Mouse (Mus musculus) lung, embryonic 15.5 days (tissue): ENCODE results near the gene Negr1. TPM values are rescaled to one million over a fixed set of nuclear protein-coding genes. Genes with fewer than 3 reads are reported as not detected.

ENCODE experiments used
- ATAC-seq: fragments of 200-750 bp; cut with Nextera tagmentation; 2 replicates; pipeline ENCODE4 v1.8.0; 2017; ENCODE audit warnings: moderate number of reproducible peaks, borderline replicate concordance; ENCODE audit not compliant: low FRiP score, low TSS enrichment; ENCODE audit errors: extremely low read depth
- H3K27ac ChIP-seq: fragments of 300-500 bp; sonication (generic); 2 replicates; pipeline ENCODE4 v1.5.1; 2015; ENCODE audit warnings: moderate library complexity, mild to moderate bottlenecking, inconsistent platforms
- H3K27me3 ChIP-seq: fragments of 300-500 bp; sonication (generic); 2 replicates; pipeline ENCODE4 v1.6.1; 2015; ENCODE audit warnings: inconsistent platforms
- H3K36me3 ChIP-seq: fragments of 300-500 bp; sonication (generic); 2 replicates; pipeline ENCODE4 v1.6.1; 2015; ENCODE audit warnings: inconsistent platforms
- H3K4me1 ChIP-seq: fragments of 300-500 bp; sonication (generic); 2 replicates; pipeline ENCODE4 v1.6.1; 2015; ENCODE audit warnings: inconsistent platforms
- H3K4me2 ChIP-seq: fragments of 300-500 bp; sonication (generic); 2 replicates; pipeline ENCODE4 v1.6.1; 2015; ENCODE audit warnings: inconsistent platforms, mild to moderate bottlenecking, moderate library complexity
- H3K4me3 ChIP-seq: fragments of 300-500 bp; sonication (generic); 2 replicates; pipeline ENCODE4 v1.5.1; 2015; ENCODE audit warnings: mild to moderate bottlenecking, inconsistent platforms
- H3K9ac ChIP-seq: fragments of 300-500 bp; sonication (generic); 2 replicates; pipeline ENCODE4 v1.6.1; 2015; ENCODE audit warnings: inconsistent platforms
- H3K9me3 ChIP-seq: fragments of 300-500 bp; sonication (generic); 2 replicates; pipeline ENCODE4 v1.6.1; 2016; ENCODE audit warnings: inconsistent platforms
- WGBS: fragments of 180-500 bp; shearing (Covaris S2); methylation state at CpG from one replicate; pipeline ENCODE4 v1.1.7; 2015; 5-methylcytosine and 5-hydroxymethylcytosine counted together
- polyA plus RNA-seq: library from polyadenylated mRNA; unstranded; fragments of >200 nt; fragmentation: Nextera tagmentation; extraction: Ambion mirVana; gene quantifications from 2 replicates; pipeline ENCODE4 v1.2.1, GENCODE M21; 2015

The Negr1 gene
- polyA plus RNA-seq, 1 experiment from 2014 or later = 7.5 TPM

DNA sequence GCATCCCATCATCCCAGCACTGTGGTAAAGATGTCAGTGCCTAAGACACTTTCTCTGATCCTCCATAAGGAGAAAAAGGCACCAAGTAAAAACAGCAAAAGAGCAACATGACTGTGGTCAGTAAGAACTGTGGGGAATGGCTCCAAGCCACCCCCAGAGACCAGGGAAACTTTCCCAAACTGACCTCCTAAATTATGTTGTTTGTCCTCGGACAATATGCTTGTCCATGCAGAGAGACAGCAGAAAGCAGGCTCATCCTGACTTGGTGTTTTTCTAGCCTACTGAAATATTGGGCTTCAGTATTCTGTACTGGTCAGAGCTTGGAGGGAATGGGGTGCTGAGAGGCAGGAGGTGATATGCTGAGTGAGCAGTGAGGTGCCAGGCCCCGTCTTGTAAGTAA, 647.8 kb downstream of the Negr1 start:
- H3K9me3 ChIP-seq = no peaks in the 10 kb centered on the region
- no peaks in the 10 kb centered on the region for H3K27me3 ChIP-seq
- no peaks in the 10 kb centered on the region for H3K4me1 ChIP-seq
- H3K9ac ChIP-seq = no peak overlapping the region
- no peak overlapping the region for H3K27ac ChIP-seq
- ATAC-seq = no peak
- H3K4me2 ChIP-seq = no peak overlapping the region
- WGBS = 77% methylated on average over 2 of the region's 2 CpGs
- H3K36me3 ChIP-seq = no peaks in the 10 kb centered on the region
- no peak overlapping the region for H3K4me3 ChIP-seq

- Histone ChIP-seq H3K27ac (no peak overlapping the region), H3K9ac (no peak overlapping the region), H3K4me1 (no peaks in the 10 kb centered on the region), H3K36me3 (no peaks in the 10 kb centered on the region), H3K4me3 (no peak overlapping the region), H3K9me3 (no peaks in the 10 kb centered on the region), H3K4me2 (no peak overlapping the region), H3K27me3 (no peaks in the 10 kb centered on the region)
- WGBS = 66% methylated on average over 5 of the region's 5 CpGs
- ATAC-seq = peak; percentile 25; the same call in 1 of the 2 replicates
Measured at GRCm38 (mm10) chr3:157215937-157216719, 654.5 kb downstream of the Negr1 start.

DNA sequence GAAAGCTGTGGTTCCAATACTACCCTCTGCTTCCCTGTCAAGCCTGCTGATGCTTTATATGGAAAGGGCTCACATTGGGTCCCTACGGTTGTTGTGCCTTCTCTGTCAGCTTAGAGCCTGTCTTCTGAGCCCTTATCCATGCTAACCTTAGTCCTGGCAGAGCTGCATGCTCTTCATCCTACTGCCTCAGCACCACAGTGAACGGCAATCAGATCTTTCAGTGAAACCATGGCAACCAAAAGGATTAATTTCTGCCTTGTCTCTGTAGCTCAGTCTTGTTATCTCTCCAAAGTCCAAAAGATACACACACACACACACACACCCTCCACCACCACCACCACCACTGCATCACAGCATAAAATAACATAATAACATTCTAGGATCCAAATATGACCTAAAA, 656.2 kb downstream of the Negr1 start:
- 51% methylated on average over 2 of the region's 2 CpGs for WGBS
- no peak for ATAC-seq

GRCm38 (mm10) chr3:157224920-157225319, 663.3 kb downstream of the Negr1 start:
- no peaks in the 10 kb centered on the region for H3K36me3 ChIP-seq
- H3K4me2 ChIP-seq = no peak overlapping the region
- H3K4me1 ChIP-seq = no peaks in the 10 kb centered on the region
- no peak overlapping the region for H3K27ac ChIP-seq
- no peaks in the 10 kb centered on the region for H3K9me3 ChIP-seq
- 60% methylated on average over 4 of the region's 4 CpGs for WGBS
- H3K27me3 ChIP-seq = no peaks in the 10 kb centered on the region
- no peak overlapping the region for H3K9ac ChIP-seq
- ATAC-seq = no peak
- no peak overlapping the region for H3K4me3 ChIP-seq

More for the DNA sequence above, 656.2 kb downstream of the Negr1 start:
- no peaks in the 10 kb centered on the region for H3K9me3 ChIP-seq
- H3K4me2 ChIP-seq = no peak overlapping the region
- H3K27me3 ChIP-seq = no peaks in the 10 kb centered on the region
- H3K27ac ChIP-seq = no peak overlapping the region
- no peak overlapping the region for H3K4me3 ChIP-seq
- H3K36me3 ChIP-seq = no peaks in the 10 kb centered on the region
- no peaks in the 10 kb centered on the region for H3K4me1 ChIP-seq
- H3K9ac ChIP-seq = no peak overlapping the region

DNA sequence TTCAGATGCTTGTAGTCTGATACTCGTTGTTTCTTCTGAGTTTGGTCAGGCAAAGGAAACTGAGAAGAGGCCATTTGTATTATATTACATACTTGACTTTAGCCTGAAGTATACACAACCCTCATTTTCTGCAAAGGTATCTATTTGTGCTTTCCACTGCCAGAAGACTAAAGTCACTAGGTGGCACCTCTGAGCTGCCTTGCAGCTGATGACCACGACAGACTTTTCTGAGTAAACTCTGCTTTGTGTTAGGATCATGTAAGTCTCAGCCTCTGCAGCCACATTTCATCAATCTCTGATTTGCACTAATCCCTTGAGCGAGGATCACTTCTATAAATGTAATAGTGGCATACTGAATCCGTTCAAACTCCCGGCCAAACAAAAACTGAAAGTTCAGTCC, 671.1 kb downstream of the Negr1 start:
- H3K4me3 ChIP-seq = no peak overlapping the region
- no peak overlapping the region for H3K27ac ChIP-seq
- no peak for ATAC-seq
- no peaks in the 10 kb centered on the region for H3K9me3 ChIP-seq
- H3K4me2 ChIP-seq = no peak overlapping the region
- 23% methylated on average over 5 of the region's 5 CpGs for WGBS
- H3K9ac ChIP-seq = no peak overlapping the region
- no peaks in the 10 kb centered on the region for H3K4me1 ChIP-seq
- no peaks in the 10 kb centered on the region for H3K27me3 ChIP-seq
- H3K36me3 ChIP-seq = no peaks in the 10 kb centered on the region

- H3K27ac ChIP-seq = no peak overlapping the region
- H3K4me2 ChIP-seq = no peak overlapping the region
- H3K4me1 ChIP-seq = no peaks in the 10 kb centered on the region
- H3K4me3 ChIP-seq = no peak overlapping the region
- H3K9me3 ChIP-seq = no peaks in the 10 kb centered on the region
- ATAC-seq = no peak
- no peaks in the 10 kb centered on the region for H3K27me3 ChIP-seq
- no peak overlapping the region for H3K9ac ChIP-seq
- 76% methylated on average over 1 of the region's 1 CpGs for WGBS
- no peaks in the 10 kb centered on the region for H3K36me3 ChIP-seq
Measured at GRCm38 (mm10) chr3:157240240-157240639, 678.6 kb downstream of the Negr1 start.

DNA sequence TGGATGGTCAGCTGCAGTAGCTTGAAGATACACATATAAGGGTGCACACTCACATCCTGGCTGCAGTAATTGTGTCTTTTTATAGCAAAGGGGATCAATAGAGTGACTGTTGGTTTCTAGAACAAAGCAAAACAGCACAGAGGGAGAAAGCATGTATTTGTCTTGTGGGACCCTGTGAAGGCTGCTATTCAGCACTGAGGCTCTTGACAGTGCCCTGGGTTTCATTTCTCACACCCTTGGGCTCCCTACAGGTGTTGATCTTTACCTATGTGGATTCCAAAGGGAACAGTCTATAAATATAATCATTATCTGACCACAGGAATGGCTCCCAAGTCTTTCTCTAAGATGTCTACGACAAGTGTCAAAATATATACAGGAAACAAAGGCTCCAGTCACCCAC, 693.9 kb downstream of the Negr1 start:
- WGBS = 43% methylated on average over 1 of the region's 1 CpGs
- no peaks in the 10 kb centered on the region for H3K27me3 ChIP-seq
- no peak overlapping the region for H3K9ac ChIP-seq
- H3K9me3 ChIP-seq = no peaks in the 10 kb centered on the region
- H3K36me3 ChIP-seq = no peaks in the 10 kb centered on the region
- no peaks in the 10 kb centered on the region for H3K4me1 ChIP-seq
- H3K27ac ChIP-seq = no peak overlapping the region
- H3K4me2 ChIP-seq = no peak overlapping the region
- ATAC-seq = no peak
- no peak overlapping the region for H3K4me3 ChIP-seq

GRCm38 (mm10) chr3:157255863-157256262, 694.3 kb downstream of the Negr1 start:
- no peak overlapping the region for H3K9ac ChIP-seq
- H3K4me1 ChIP-seq = no peaks in the 10 kb centered on the region
- H3K36me3 ChIP-seq = no peaks in the 10 kb centered on the region
- H3K27me3 ChIP-seq = no peaks in the 10 kb centered on the region
- no peak overlapping the region for H3K4me3 ChIP-seq
- WGBS = 34% methylated on average over 3 of the region's 3 CpGs
- no peak overlapping the region for H3K27ac ChIP-seq
- no peaks in the 10 kb centered on the region for H3K9me3 ChIP-seq
- no peak for ATAC-seq
- H3K4me2 ChIP-seq = no peak overlapping the region

DNA sequence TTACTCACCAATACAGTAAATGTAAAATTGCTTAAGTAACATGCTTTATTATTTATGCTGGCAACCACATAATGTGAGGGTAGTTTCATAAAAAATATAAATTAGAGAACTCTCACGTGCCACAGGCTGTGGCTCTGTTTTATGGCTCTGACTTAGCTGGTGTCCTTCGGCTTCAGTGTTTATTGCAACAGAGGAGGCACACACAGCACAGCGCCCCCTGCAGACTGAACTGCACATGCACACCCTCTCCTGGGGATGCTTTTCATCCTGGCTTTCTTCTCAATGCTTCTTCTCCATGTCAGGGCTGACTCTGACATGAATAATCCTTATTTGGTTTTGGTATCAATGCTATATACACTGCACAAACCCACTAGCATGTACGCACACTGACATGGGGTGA, 707.1 kb downstream of the Negr1 start:
- Histone ChIP-seq H3K27ac (no peak overlapping the region), H3K9me3 (no peaks in the 10 kb centered on the region), H3K4me3 (no peak overlapping the region), H3K27me3 (no peaks in the 10 kb centered on the region), H3K4me2 (no peak overlapping the region), H3K9ac (no peak overlapping the region), H3K4me1 (no peaks in the 10 kb centered on the region), H3K36me3 (no peaks in the 10 kb centered on the region)
- 66% methylated on average over 4 of the region's 4 CpGs for WGBS
- no peak for ATAC-seq

GRCm38 (mm10) chr3:157272379-157272778, 710.8 kb downstream of the Negr1 start:
- no peak overlapping the region for H3K27ac ChIP-seq
- H3K36me3 ChIP-seq = no peaks in the 10 kb centered on the region
- H3K9ac ChIP-seq = no peak overlapping the region
- H3K4me3 ChIP-seq = no peak overlapping the region
- no peaks in the 10 kb centered on the region for H3K27me3 ChIP-seq
- H3K9me3 ChIP-seq = no peaks in the 10 kb centered on the region
- no peak for ATAC-seq
- no peaks in the 10 kb centered on the region for H3K4me1 ChIP-seq
- H3K4me2 ChIP-seq = no peak overlapping the region

- 91% methylated on average over 1 of the region's 1 CpGs for WGBS
- ATAC-seq = no peak
- H3K27me3 ChIP-seq = no peaks in the 10 kb centered on the region
- H3K36me3 ChIP-seq = no peaks in the 10 kb centered on the region
- no peaks in the 10 kb centered on the region for H3K9me3 ChIP-seq
- no peak overlapping the region for H3K27ac ChIP-seq
- H3K9ac ChIP-seq = no peak overlapping the region
- H3K4me3 ChIP-seq = no peak overlapping the region
- no peaks in the 10 kb centered on the region for H3K4me1 ChIP-seq
- H3K4me2 ChIP-seq = no peak overlapping the region
Measured at GRCm38 (mm10) chr3:157274143-157274542, 712.5 kb downstream of the Negr1 start.

GRCm38 (mm10) chr3:157279717-157280116, 718.1 kb downstream of the Negr1 start:
- H3K27me3 ChIP-seq = no peaks in the 10 kb centered on the region
- ATAC-seq = no peak
- H3K4me3 ChIP-seq = no peak overlapping the region
- H3K4me1 ChIP-seq = no peaks in the 10 kb centered on the region
- no peak overlapping the region for H3K4me2 ChIP-seq
- H3K27ac ChIP-seq = no peak overlapping the region
- H3K36me3 ChIP-seq = no peaks in the 10 kb centered on the region
- H3K9me3 ChIP-seq = no peaks in the 10 kb centered on the region
- H3K9ac ChIP-seq = no peak overlapping the region

- no peaks in the 10 kb centered on the region for H3K4me1 ChIP-seq
- H3K27ac ChIP-seq = no peak overlapping the region
- no peak overlapping the region for H3K4me2 ChIP-seq
- no peak overlapping the region for H3K4me3 ChIP-seq
- no peak overlapping the region for H3K9ac ChIP-seq
- H3K36me3 ChIP-seq = no peaks in the 10 kb centered on the region
- no peaks in the 10 kb centered on the region for H3K9me3 ChIP-seq
- H3K27me3 ChIP-seq = no peaks in the 10 kb centered on the region
- ATAC-seq = no peak
Measured at GRCm38 (mm10) chr3:157281259-157281658, 719.7 kb downstream of the Negr1 start.
